In genomic region chr11:117312936-117313335, GRCm38 (mm10) we compare ENCODE assay signal across 8 mouse cellular contexts.
DNase-seq lines count a peak whose midpoint lies in the region; ATAC-seq lines count a peak whose summit lies in the region.

No protein-coding gene starts in this region.

- H3K4me1 ChIP-seq in embryonic facial prominence, embryonic 12.5 days, result peaks cover 86% of the 10 kb centered on the region
- peaks cover 17% of the 10 kb centered on the region for H3K4me1 ChIP-seq in hindbrain, embryonic 11.5 days (replicated peaks; ENCODE audit: control insufficient read depth, insufficient read depth, low read length)
- H3K4me1 ChIP-seq in liver, embryonic 12.5 days, result peaks cover 88% of the 10 kb centered on the region

- no peak for ATAC-seq in embryonic facial prominence, embryonic 12.5 days (ENCODE audit: insufficient number of reproducible peaks, insufficient read depth, low FRiP score, low TSS enrichment)
- no peak for ATAC-seq in hindbrain, embryonic 11.5 days (ENCODE audit: low FRiP score)
- ATAC-seq in liver, embryonic 12.5 days, result no peak

- H3K9me3 ChIP-seq in embryonic facial prominence, embryonic 12.5 days, result no peaks in the 10 kb centered on the region
- no peaks in the 10 kb centered on the region for H3K9me3 ChIP-seq in hindbrain, embryonic 11.5 days (ENCODE audit: control insufficient read depth, low read length)
- no peaks in the 10 kb centered on the region for H3K9me3 ChIP-seq in liver, embryonic 12.5 days (replicated peaks)

- no peaks in the 10 kb centered on the region for H3K27me3 ChIP-seq in embryonic facial prominence, embryonic 12.5 days
- no peaks in the 10 kb centered on the region; the same call in 1 of the 2 replicates for H3K27me3 ChIP-seq in hindbrain, embryonic 11.5 days (ENCODE audit: control insufficient read depth, insufficient read depth, low read length)
- H3K27me3 ChIP-seq in liver, embryonic 12.5 days (replicated peaks), result 0 out of 2 replicates have a peak, but pooled peaks cover 4% of the 10 kb centered on the region

- H3K27ac ChIP-seq in embryonic facial prominence, embryonic 12.5 days, result peak overlapping the region; percentile 72
- H3K27ac ChIP-seq in hindbrain, embryonic 11.5 days (ENCODE audit: low read depth, low read length), result no peak overlapping the region
- H3K27ac ChIP-seq in liver, embryonic 12.5 days, result 0 out of 2 replicates have a peak overlapping the region, but pooled peaks have one; percentile 25

- no peak overlapping the region for H3K9ac ChIP-seq in embryonic facial prominence, embryonic 12.5 days
- H3K9ac ChIP-seq in hindbrain, embryonic 11.5 days (ENCODE audit: low read depth, low read length), result no peak overlapping the region
- H3K9ac ChIP-seq in liver, embryonic 12.5 days, result no peak overlapping the region

- H3K4me3 ChIP-seq in embryonic facial prominence, embryonic 12.5 days, result no peak overlapping the region
- H3K4me3 ChIP-seq in hindbrain, embryonic 11.5 days (ENCODE audit: low read depth, low read length), result no peak overlapping the region
- no peak overlapping the region for H3K4me3 ChIP-seq in liver, embryonic 12.5 days

- 42% methylated on average over 8 of the region's 8 CpGs for WGBS in embryonic facial prominence, embryonic 12.5 days
- 33% methylated on average over 8 of the region's 8 CpGs for WGBS in hindbrain, embryonic 11.5 days
- WGBS in liver, embryonic 12.5 days (ENCODE audit: insufficient replicate concordance), result 38% methylated on average over 8 of the region's 8 CpGs

- peak; percentile 68 for DNase-seq in ovary, postnatal 36 days (ENCODE audit: low spot score)
- DNase-seq in ovary, adult 18-20 months (ENCODE audit: low spot score), result no peak
- peak; percentile 62 for DNase-seq in hindbrain, embryonic 11.5 days (ENCODE audit: low spot score)
- DNase-seq in neural tube, embryonic 10.5 days (ENCODE audit: extremely low spot score, low spot score), result peak; percentile 54
- DNase-seq in frontal cortex, adult 2 months (ENCODE audit: extremely low spot score in 1 of 2, low spot score in 1 of 2), result no peak
- DNase-seq in layer of hippocampus, adult 11-12 months (ENCODE audit: low spot score), result no peak

- H3K4me2 ChIP-seq in embryonic facial prominence, embryonic 12.5 days (replicated peaks), result 0 out of 2 replicates have a peak overlapping the region, but pooled peaks have one; percentile 16
- no peak overlapping the region for H3K4me2 ChIP-seq in hindbrain, embryonic 11.5 days (replicated peaks; ENCODE audit: low read depth, low read length)
- no peak overlapping the region for H3K4me2 ChIP-seq in liver, embryonic 12.5 days

- H3K36me3 ChIP-seq in embryonic facial prominence, embryonic 12.5 days, result no peaks in the 10 kb centered on the region
- no peaks in the 10 kb centered on the region for H3K36me3 ChIP-seq in hindbrain, embryonic 11.5 days (ENCODE audit: control insufficient read depth, insufficient read depth, low read length)
- H3K36me3 ChIP-seq in liver, embryonic 12.5 days, result no peaks in the 10 kb centered on the region

Comparison
In these comparisons a context has a peak if more than half of its experiments do, and no peak if none do; other contexts are left out.
1. DNase-seq: peak in ovary, postnatal 36 days (single experiment), hindbrain, embryonic 11.5 days (single experiment) and neural tube, embryonic 10.5 days (single experiment); none in ovary, adult 18-20 months (single experiment), frontal cortex, adult 2 months (0 of 2) and layer of hippocampus, adult 11-12 months (single experiment).